Mouse (Mus musculus) erythroblast, embryonic 14.5 days (primary cell): ENCODE measurements around the gene Ckm. TPM values are rescaled to one million over a fixed set of nuclear protein-coding genes. Genes with fewer than 3 reads are reported as not detected.

Source experiments
- H3K27me3 ChIP-seq: 2 replicates; pipeline ENCODE4 v1.6.1; 2012; ENCODE audit warnings: inconsistent platforms; ENCODE audit not compliant: control insufficient read depth
- H3K36me3 ChIP-seq: 2 replicates; pipeline ENCODE4 v1.6.1; 2012; ENCODE audit warnings: mild to moderate bottlenecking, inconsistent platforms; ENCODE audit not compliant: control insufficient read depth
- H3K4me1 ChIP-seq: 2 replicates; pipeline ENCODE4 v1.6.1; 2012; ENCODE audit warnings: inconsistent platforms; ENCODE audit not compliant: control insufficient read depth
- H3K4me3 ChIP-seq: replicated peaks from 2 replicates; pipeline ENCODE3; 2012; ENCODE audit warnings: moderate library complexity, mild to moderate bottlenecking, inconsistent platforms
- H3K9me3 ChIP-seq: 2 replicates; pipeline ENCODE4 v1.6.1; 2012; ENCODE audit warnings: low read length, inconsistent platforms, mixed read lengths; ENCODE audit not compliant: control insufficient read depth
- GATA1 ChIP-seq: IDR thresholded peaks from 2 replicates; pipeline ENCODE4 v1.6.1; 2012; ENCODE audit warnings: low read length, inconsistent platforms, mixed read lengths
- TAL1 ChIP-seq: IDR thresholded peaks from 3 replicates; pipeline ENCODE4 v1.6.1; 2012; ENCODE audit warnings: low read length, inconsistent platforms, mixed read lengths
- polyA plus RNA-seq: library from polyadenylated mRNA; stranded (reverse); fragments of >175 nt; gene quantifications from 2 replicates; pipeline ENCODE4 v1.2.3, GENCODE M21; 2012

The Ckm gene
- polyA plus RNA-seq, 1 experiment = not detected

DNA sequence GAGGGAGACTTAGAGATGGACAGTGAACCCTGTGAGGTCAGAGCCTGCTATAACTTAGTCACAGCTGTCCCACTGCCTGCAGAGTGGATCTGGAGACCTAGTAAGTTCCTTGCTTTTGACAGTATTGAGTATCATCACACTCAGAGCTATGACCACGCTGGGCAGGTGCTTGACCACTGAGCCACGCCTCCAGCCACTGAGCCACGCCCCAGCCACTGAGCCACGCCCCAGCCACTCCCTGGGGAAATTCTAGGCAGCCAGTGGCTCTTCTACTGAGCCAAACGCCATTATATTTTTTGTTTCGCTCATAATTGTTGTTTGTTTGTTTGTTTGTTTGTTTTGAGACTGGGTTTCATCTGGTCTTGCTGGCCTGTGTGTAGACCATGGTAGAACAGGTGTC is 63.1 kb downstream of the Ckm start:
- TF ChIP-seq TAL1 (no peak), GATA1 (no peak)
- Histone ChIP-seq H3K27me3 (peaks cover 60% of the 10 kb centered on the region), H3K9me3 (no peaks in the 10 kb centered on the region), H3K36me3 (no peaks in the 10 kb centered on the region), H3K4me3 (no peak overlapping the region), H3K4me1 (peaks cover 9% of the 10 kb centered on the region)

DNA sequence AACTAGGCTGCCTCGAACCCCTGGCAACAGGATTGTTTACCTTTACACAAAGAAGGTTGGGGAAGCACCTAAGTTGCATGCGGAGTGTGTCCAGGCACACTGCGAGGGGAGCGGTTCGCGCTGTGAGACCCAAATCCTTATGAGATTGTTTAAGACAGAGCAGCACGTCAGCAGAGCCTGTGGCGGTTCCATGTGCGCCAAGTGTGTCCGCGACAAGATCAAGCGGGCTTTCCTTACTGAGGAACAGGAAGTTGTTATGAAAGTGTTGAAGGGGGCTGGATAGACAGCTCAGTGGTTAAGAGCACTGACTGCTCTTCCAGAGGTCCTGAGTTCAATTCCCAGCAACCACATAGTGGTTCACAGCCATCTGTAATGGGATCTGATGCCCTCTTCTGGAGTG is 63.7 kb downstream of the Ckm start:
- Histone ChIP-seq H3K4me1 (peaks cover 9% of the 10 kb centered on the region), H3K27me3 (peaks cover 60% of the 10 kb centered on the region), H3K36me3 (no peaks in the 10 kb centered on the region), H3K9me3 (no peaks in the 10 kb centered on the region), H3K4me3 (no peak overlapping the region)
- TF ChIP-seq GATA1 = no peak
- no peak for TF ChIP-seq TAL1

DNA sequence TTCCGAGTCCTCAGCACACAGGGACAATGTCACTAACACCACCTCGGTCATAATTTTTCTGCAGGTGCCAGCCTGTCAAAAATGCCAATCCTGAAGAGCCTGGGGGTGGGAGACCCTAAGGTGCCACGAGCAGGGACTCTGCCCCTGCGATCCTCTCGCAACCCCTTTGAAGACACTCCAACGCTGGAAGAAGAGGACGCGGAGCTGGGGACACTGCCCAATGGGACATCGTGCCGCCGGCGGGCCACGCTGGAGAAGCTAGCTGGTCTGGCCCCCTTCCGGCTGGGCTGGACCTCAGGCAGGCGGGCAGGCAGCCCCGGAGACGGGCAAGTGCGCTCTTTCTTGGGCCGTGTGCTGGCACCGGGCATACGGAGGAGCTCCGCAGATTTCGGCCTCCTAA is 64.8 kb downstream of the Ckm start:
- TF ChIP-seq GATA1 (no peak), TAL1 (no peak)
- Histone ChIP-seq H3K27me3 (peaks cover 65% of the 10 kb centered on the region), H3K9me3 (no peaks in the 10 kb centered on the region), H3K4me3 (no peak overlapping the region), H3K36me3 (no peaks in the 10 kb centered on the region), H3K4me1 (peaks cover 13% of the 10 kb centered on the region)

DNA sequence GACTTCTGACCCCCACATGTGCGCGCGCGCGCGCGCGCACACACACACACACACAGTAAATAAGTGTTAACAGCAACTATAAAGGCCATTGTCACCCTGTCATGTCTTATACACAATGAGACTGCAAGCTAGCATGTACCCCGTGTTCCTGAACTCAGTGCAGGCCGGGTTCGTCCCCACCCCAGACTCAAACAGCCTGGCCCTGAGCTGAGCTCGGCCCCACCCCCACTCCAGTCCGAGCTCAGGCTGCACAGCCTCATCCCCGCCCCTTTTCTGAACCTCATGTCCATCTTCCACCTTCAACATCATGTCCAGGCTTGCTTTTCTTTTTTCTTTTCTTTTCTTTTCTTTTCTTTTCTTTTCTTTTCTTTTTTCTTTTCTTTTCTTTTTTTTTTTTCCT is 65.7 kb downstream of the Ckm start:
- H3K27me3 ChIP-seq = peaks cover 65% of the 10 kb centered on the region
- H3K4me3 ChIP-seq = no peak overlapping the region
- H3K36me3 ChIP-seq = no peaks in the 10 kb centered on the region
- TF ChIP-seq TAL1 (no peak), GATA1 (no peak)
- peaks cover 13% of the 10 kb centered on the region for H3K4me1 ChIP-seq
- H3K9me3 ChIP-seq = peaks cover 3% of the 10 kb centered on the region

DNA sequence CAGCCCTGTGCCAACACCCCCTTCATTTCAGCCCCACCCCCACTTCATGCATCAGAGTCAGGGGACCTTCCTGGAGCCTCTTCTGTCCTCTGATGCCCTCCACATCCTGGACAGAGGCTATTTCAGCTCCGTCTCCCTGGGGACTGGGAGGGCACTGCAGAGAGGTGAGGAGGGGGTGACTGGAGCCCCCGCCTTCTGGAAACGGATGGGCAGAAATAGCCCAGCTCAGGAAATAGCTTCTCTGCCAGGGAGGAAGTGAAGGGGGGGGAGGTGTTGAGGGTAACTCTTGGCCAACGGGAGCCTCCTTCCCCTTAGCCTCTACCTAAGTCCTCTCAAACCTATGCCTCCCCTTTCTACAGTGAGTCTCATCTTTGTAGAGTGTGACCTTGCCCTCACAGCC is 67.8 kb downstream of the Ckm start:
- Histone ChIP-seq H3K9me3 (peaks cover 3% of the 10 kb centered on the region), H3K4me1 (peaks cover 13% of the 10 kb centered on the region), H3K27me3 (peaks cover 70% of the 10 kb centered on the region), H3K4me3 (no peak overlapping the region), H3K36me3 (no peaks in the 10 kb centered on the region)
- no peak for TF ChIP-seq GATA1

Other genes starting within 250 kb of the Ckm start
- not detected in 2 replicates for gene Gipr, start 238.6 kb upstream of the Ckm start, polyA plus RNA-seq
- gene Eml2, start 228.4 kb upstream of the Ckm start, polyA plus RNA-seq = 0.25 and 0.57 TPM in 2 replicates
- gene Gpr4, start 192.2 kb upstream of the Ckm start, polyA plus RNA-seq = not detected in 2 replicates
- 2.1 and 2.3 TPM in 2 replicates for gene Opa3, start 176.4 kb upstream of the Ckm start, polyA plus RNA-seq
- 17.7 TPM in 2 replicates for gene Vasp, start 133.0 kb upstream of the Ckm start, polyA plus RNA-seq
- not detected in 2 replicates for gene Ppm1n, start 124.7 kb upstream of the Ckm start, polyA plus RNA-seq
- gene Rtn2, start 122.2 kb upstream of the Ckm start, polyA plus RNA-seq = 0.29 and 0.44 TPM in 2 replicates
- gene Fosb, start 94.7 kb upstream of the Ckm start, polyA plus RNA-seq = 7.8 and 8.8 TPM in 2 replicates
- gene Ercc1, start 60.0 kb upstream of the Ckm start, polyA plus RNA-seq = 3.4 and 3.6 TPM in 2 replicates
- gene Cd3eap, start 45.3 kb upstream of the Ckm start, polyA plus RNA-seq = 0.70 and 0.83 TPM in 2 replicates
- 0.96 and 1.0 TPM in 2 replicates for gene Ppp1r13l, start 45.0 kb upstream of the Ckm start, polyA plus RNA-seq
- 1.4 and 1.6 TPM in 2 replicates for gene Ercc2, start 22.8 kb upstream of the Ckm start, polyA plus RNA-seq
- not detected in 2 replicates for gene Klc3, start 672 bp upstream of the Ckm start, polyA plus RNA-seq
- 0.45 and 0.52 TPM in 2 replicates for gene Mark4, start 54.0 kb downstream of the Ckm start, polyA plus RNA-seq
- 0.01 and 0.04 TPM in 2 replicates for gene Exoc3l2, start 58.6 kb downstream of the Ckm start, polyA plus RNA-seq
- gene Bloc1s3, start 103.6 kb downstream of the Ckm start, polyA plus RNA-seq = 0.46 and 0.49 TPM in 2 replicates
- gene Trappc6a, start 103.6 kb downstream of the Ckm start, polyA plus RNA-seq = 10.9 and 13.1 TPM in 2 replicates
- 0.02 TPM in 1 of 2 replicates, not detected in the other for gene Nkpd1, start 113.1 kb downstream of the Ckm start, polyA plus RNA-seq
- 26.4 and 32.4 TPM in 2 replicates for gene Ppp1r37, start 158.3 kb downstream of the Ckm start, polyA plus RNA-seq
- gene Zfp296, start 172.5 kb downstream of the Ckm start, polyA plus RNA-seq = 0.14 and 0.16 TPM in 2 replicates
- 12.9 and 13.5 TPM in 2 replicates for gene Gemin7, start 172.8 kb downstream of the Ckm start, polyA plus RNA-seq
- 10.2 and 11.9 TPM in 2 replicates for gene Clasrp, start 199.7 kb downstream of the Ckm start, polyA plus RNA-seq
- 0.32 and 0.48 TPM in 2 replicates for gene Relb, start 224.7 kb downstream of the Ckm start, polyA plus RNA-seq